Mouse (Mus musculus) intestine, postnatal 0 days (tissue): ENCODE data around the gene Hnrnpa2b1. TPM values are rescaled to one million over a fixed set of nuclear protein-coding genes. Genes with fewer than 3 reads are reported as not detected.

Experiments used
- ATAC-seq: fragments of 200-750 bp; cut with Nextera tagmentation; 2 replicates; pipeline ENCODE4 v1.8.0; 2017; ENCODE audit warnings: mild to moderate bottlenecking, moderate TSS enrichment, moderate library complexity
- H3K27ac ChIP-seq: fragments of 300-500 bp; sonication (generic); 2 replicates; pipeline ENCODE4 v1.5.1; 2014; ENCODE audit warnings: mild to moderate bottlenecking, low read depth, low read length, moderate library complexity
- H3K27me3 ChIP-seq: fragments of 300-500 bp; sonication (generic); replicated peaks from 2 replicates; pipeline ENCODE4 v1.6.1; 2014; ENCODE audit warnings: low read length, mixed read lengths; ENCODE audit not compliant: control insufficient read depth, insufficient read depth
- H3K36me3 ChIP-seq: fragments of 300-500 bp; sonication (generic); 2 replicates; pipeline ENCODE4 v1.6.1; 2014; ENCODE audit warnings: mild to moderate bottlenecking, moderate library complexity; ENCODE audit not compliant: control insufficient read depth, insufficient read depth
- H3K4me1 ChIP-seq: fragments of 300-500 bp; sonication (generic); replicated peaks from 2 replicates; pipeline ENCODE4 v1.6.1; 2014; ENCODE audit warnings: antibody characterized with exemption, low read length, mixed read lengths; ENCODE audit not compliant: control insufficient read depth, insufficient read depth
- H3K4me2 ChIP-seq: fragments of 300-500 bp; sonication (generic); replicated peaks from 2 replicates; pipeline ENCODE4 v1.6.1; 2014; ENCODE audit warnings: low read depth, mild to moderate bottlenecking, moderate library complexity
- H3K4me3 ChIP-seq: fragments of 300-500 bp; sonication (generic); 2 replicates; pipeline ENCODE4 v1.5.1; 2014; ENCODE audit warnings: low read depth, low read length
- H3K9ac ChIP-seq: fragments of 300-500 bp; sonication (generic); 2 replicates; pipeline ENCODE4 v1.6.1; 2014; ENCODE audit warnings: mild to moderate bottlenecking, low read depth, low read length
- H3K9me3 ChIP-seq: fragments of 300-500 bp; sonication (generic); 2 replicates; pipeline ENCODE4 v1.6.1; 2016; ENCODE audit warnings: mixed run types; ENCODE audit not compliant: control insufficient read depth
- CTCF ChIP-seq: sonication (generic); IDR thresholded peaks from 2 replicates; pipeline ENCODE4 v1.5.1; 2016; ENCODE audit warnings: low read depth, mild to moderate bottlenecking, control low read depth, antibody characterized with exemption, moderate library complexity
- WGBS: fragments of 180-500 bp; shearing (Covaris S2); extraction: QIAGEN DNeasy Blood & Tissue Kit; methylation state at CpG from one replicate; pipeline ENCODE4 v1.1.7; 2014; 5-methylcytosine and 5-hydroxymethylcytosine counted together
- polyA plus RNA-seq: library from polyadenylated mRNA; unstranded; fragments of >200 nt; fragmentation: Nextera tagmentation; extraction: Ambion mirVana; gene quantifications from 2 replicates; pipeline ENCODE4 v1.2.1, GENCODE M21; 2015

Hnrnpa2b1 gene
- polyA plus RNA-seq, 1 experiment from 2014 or later = 654 TPM

DNA sequence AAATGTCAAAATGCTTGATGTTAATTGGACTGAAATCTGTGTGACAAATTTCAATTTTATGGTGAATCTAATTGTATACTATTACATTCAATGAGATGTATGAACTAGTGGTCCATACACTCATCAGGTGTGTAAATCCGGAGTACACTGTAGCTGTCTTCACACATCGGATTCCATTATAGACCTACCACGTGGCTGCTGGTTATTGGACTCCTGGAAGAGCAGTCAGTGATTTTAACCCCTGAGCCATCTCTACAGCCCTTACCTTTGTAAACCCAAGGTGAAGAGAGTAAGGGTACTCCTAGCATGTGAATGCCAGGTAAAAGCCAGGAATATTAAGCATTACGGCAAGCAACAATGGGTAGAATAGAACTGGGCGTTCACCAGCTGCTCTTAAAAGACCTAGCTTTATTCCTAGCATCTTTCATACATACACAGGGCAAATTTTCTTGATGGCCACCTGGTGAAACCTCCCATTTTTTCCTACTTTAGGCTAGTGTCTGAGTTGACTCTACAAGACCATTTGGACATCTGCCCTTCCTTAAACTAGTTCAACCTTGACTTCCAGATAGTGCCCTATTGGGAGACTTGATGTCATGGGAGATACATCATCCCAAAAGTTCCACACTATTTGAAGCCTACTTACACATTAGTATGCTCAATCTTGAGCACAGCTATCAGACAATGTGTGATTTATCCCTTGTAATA lies 10.2 kb downstream of the Hnrnpa2b1 start:
- 47% methylated on average over 5 of the region's 5 CpGs for WGBS
- Histone ChIP-seq H3K4me2 (no peak overlapping the region), H3K9ac (no peak overlapping the region), H3K4me3 (no peak overlapping the region), H3K9me3 (no peaks in the 10 kb centered on the region), H3K36me3 (peaks cover 35% of the 10 kb centered on the region), H3K27ac (no peak overlapping the region), H3K27me3 (no peaks in the 10 kb centered on the region), H3K4me1 (no peaks in the 10 kb centered on the region)
- peak; percentile 58 for ATAC-seq
- no peak for TF ChIP-seq CTCF

DNA sequence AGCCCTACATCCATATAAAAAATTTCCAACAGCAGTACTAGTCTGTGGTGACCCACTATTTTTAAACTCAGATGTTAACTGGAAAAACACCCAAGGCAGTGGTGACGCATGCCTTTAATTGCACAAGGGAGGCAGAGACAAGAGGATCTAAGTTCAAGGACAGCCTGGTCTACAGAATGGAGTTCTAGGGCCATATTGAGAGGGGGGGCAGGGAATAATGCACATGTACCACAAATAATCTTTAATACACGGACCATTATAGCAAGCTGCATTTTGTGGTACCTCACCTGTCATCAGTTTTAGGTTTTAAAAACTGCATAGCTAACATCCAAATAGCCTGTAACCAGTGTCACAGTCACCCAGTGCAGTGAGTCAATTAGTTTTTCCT lies 10.8 kb downstream of the Hnrnpa2b1 start:
- H3K9ac ChIP-seq = no peak overlapping the region
- no peak overlapping the region for H3K4me3 ChIP-seq
- H3K36me3 ChIP-seq = peaks cover 34% of the 10 kb centered on the region
- WGBS = 38% methylated on average over 2 of the region's 2 CpGs
- H3K4me2 ChIP-seq = no peak overlapping the region
- TF ChIP-seq CTCF = no peak
- no peaks in the 10 kb centered on the region for H3K27me3 ChIP-seq
- H3K4me1 ChIP-seq = no peaks in the 10 kb centered on the region
- peak; percentile 28 for ATAC-seq
- H3K9me3 ChIP-seq = no peaks in the 10 kb centered on the region
- H3K27ac ChIP-seq = no peak overlapping the region

DNA sequence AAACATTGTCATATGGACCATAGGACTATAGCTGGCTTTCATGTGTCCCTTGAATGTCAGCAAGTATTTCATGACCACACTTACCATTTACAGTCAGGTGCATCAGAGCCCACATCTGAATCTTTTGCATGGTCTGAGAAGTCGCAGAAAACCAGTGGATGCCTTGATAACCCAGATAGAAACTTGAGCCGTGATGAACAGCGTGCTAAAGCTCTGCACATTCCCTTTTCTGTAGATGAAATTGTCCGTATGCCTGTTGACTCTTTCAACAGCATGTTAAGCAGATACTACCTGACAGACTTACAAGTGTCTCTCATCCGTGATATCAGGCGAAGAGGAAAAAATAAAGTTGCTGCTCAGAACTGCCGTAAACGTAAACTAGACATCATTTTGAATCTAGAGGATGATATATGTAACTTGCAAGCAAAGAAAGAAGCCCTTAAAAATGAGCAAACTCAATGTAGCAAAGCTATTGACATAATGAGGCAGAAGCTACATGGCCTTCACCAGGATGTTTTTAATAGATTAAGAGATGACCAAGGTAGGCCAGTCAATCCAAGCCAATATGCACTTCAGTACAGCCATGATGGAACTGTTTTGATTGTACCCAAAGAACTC lies 11.8 kb downstream of the Hnrnpa2b1 start:
- no peaks in the 10 kb centered on the region for H3K9me3 ChIP-seq
- no peak overlapping the region for H3K4me3 ChIP-seq
- no peak overlapping the region for H3K9ac ChIP-seq
- TF ChIP-seq CTCF = no peak
- peaks cover 24% of the 10 kb centered on the region for H3K36me3 ChIP-seq
- no peaks in the 10 kb centered on the region for H3K4me1 ChIP-seq
- WGBS = 75% methylated on average over 8 of the region's 8 CpGs
- no peak overlapping the region for H3K27ac ChIP-seq
- ATAC-seq = no peak
- H3K4me2 ChIP-seq = no peak overlapping the region
- no peaks in the 10 kb centered on the region for H3K27me3 ChIP-seq

DNA sequence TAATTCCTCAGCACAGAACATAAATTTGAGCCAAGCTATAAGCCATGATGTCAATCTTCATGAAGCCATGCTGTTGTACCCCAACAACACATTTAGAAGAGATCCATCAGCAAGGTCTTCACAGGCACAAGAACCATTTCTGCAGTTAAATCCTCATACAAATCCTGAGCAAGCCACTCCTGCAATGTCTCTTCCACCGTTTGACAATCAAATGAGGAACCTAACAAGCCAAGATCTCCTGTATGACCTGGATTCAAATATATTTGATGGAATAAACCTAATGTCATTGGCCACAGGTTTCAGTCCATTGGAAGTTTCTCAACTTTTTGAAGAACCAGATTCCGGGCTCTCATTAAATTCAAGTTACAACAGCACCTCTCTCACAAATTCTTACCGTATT lies 12.4 kb downstream of the Hnrnpa2b1 start:
- Histone ChIP-seq H3K9ac (no peak overlapping the region), H3K4me3 (no peak overlapping the region), H3K9me3 (no peaks in the 10 kb centered on the region), H3K27ac (no peak overlapping the region), H3K4me1 (no peaks in the 10 kb centered on the region), H3K27me3 (no peaks in the 10 kb centered on the region), H3K36me3 (peaks cover 21% of the 10 kb centered on the region), H3K4me2 (no peak overlapping the region)
- TF ChIP-seq CTCF = no peak
- ATAC-seq = no peak
- WGBS = 72% methylated on average over 3 of the region's 3 CpGs

DNA sequence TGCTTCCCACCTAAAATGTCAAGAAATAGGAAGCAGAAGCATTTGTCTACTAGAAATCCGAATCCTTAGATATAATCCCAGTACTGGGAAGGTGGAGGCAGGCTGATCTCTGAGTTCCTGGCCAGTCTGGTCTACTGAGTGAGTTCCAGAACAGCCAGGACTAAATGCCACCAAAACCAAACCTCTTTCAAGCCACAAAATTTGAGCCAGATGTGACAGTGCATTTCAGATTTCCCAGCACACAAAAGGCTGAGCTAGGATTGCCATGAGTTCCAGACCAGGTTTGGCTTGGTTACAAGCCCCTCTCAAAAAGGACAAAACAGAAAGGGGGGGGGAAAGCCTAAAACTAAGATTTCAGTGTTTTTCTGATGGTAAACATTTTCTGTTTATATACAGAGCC lies 13.5 kb downstream of the Hnrnpa2b1 start:
- peaks cover 12% of the 10 kb centered on the region for H3K36me3 ChIP-seq
- H3K27me3 ChIP-seq = no peaks in the 10 kb centered on the region
- no peak overlapping the region for H3K4me3 ChIP-seq
- H3K4me2 ChIP-seq = no peak overlapping the region
- no peak overlapping the region for H3K27ac ChIP-seq
- no peak for TF ChIP-seq CTCF
- no peaks in the 10 kb centered on the region for H3K4me1 ChIP-seq
- H3K9ac ChIP-seq = no peak overlapping the region
- H3K9me3 ChIP-seq = no peaks in the 10 kb centered on the region
- 68% methylated on average over 1 of the region's 1 CpGs for WGBS
- no peak for ATAC-seq

DNA sequence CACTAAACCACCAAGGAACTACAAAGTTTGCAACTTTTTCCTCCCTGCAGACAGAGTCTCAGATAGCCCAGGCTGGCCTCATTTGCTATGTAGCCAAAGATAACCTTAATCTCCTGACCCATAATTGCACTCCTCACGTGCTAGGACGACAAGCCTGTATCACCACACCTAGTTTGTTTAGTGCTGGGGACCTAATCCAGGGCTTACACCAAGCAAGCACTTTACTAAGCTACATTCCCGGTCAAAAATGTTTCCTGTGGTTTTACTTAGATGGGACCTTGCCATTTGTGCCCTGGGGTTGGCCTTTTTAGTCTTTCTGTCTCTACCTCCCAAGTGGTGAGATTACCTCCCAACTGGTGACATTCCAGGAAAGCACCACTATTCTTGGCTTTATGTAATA lies 14.7 kb downstream of the Hnrnpa2b1 start:
- no peak overlapping the region for H3K4me2 ChIP-seq
- H3K27me3 ChIP-seq = no peaks in the 10 kb centered on the region
- no peak for ATAC-seq
- 24% methylated on average over 3 of the region's 3 CpGs for WGBS
- no peak overlapping the region for H3K9ac ChIP-seq
- H3K27ac ChIP-seq = no peak overlapping the region
- H3K4me1 ChIP-seq = no peaks in the 10 kb centered on the region
- no peak overlapping the region for H3K4me3 ChIP-seq
- peaks cover 3% of the 10 kb centered on the region; the same call in 1 of the 2 replicates for H3K36me3 ChIP-seq
- TF ChIP-seq CTCF = no peak
- no peaks in the 10 kb centered on the region for H3K9me3 ChIP-seq
